ENCODE assay signal across 10 mouse cellular contexts in genomic region chr1:136212803-136213202, GRCm38 (mm10). TPM values are rescaled to one million over a fixed set of nuclear protein-coding genes. Genes with fewer than 3 reads are reported as not detected.
A peak's percentile ranks its signal among the peaks of the same experiment; 100 is the strongest.
DNase-seq lines count a peak whose midpoint lies in the region; ATAC-seq lines count a peak whose summit lies in the region.
"Had no signal": no experiment of that assay in that cellular context is flagged by ENCODE, and none has a peak within 500 bp of the region (broad histone marks: within the 10 kb centered on the region; RNA-seq: fewer than 3 reads in every experiment).

Gene Mroh3, minus strand, starts transcription at chr1:136212828.

- no peaks in the 10 kb centered on the region for H3K27me3 ChIP-seq in hindbrain, embryonic 14.5 days (ENCODE audit: control insufficient read depth, insufficient read depth, low read length)

- H3K9ac ChIP-seq in hindbrain, embryonic 14.5 days, result no peak within 1 kb of the TSS

- H3K9me3 ChIP-seq in hindbrain, embryonic 14.5 days (ENCODE audit: control insufficient read depth, low read length), result no peaks in the 10 kb centered on the region

- intact Hi-C loops in gastrocnemius, postnatal 14 days (cut with DNase I; ENCODE audit: low total_unique reads), result no loop called here

- ATAC-seq in hindbrain, embryonic 14.5 days (ENCODE audit: low FRiP score), result peak; percentile 40
- ATAC-seq in megakaryocyte progenitor cell, adult 5-6 weeks (replicated peaks; ENCODE audit: poor library complexity), result peak; percentile 97
- ATAC-seq in activated CD4-positive, CD25-positive, alpha-beta regulatory T cell, adult 4 months, result no peak

- no peak within 1 kb of the TSS for H3K27ac ChIP-seq in hindbrain, embryonic 14.5 days

- H3K36me3 ChIP-seq in hindbrain, embryonic 14.5 days (replicated peaks; ENCODE audit: control insufficient read depth, insufficient read depth), result no peaks in the 10 kb centered on the region

- H3K4me3 ChIP-seq in hindbrain, embryonic 14.5 days (replicated peaks; ENCODE audit: low read length), result no peak within 1 kb of the TSS

- no peak within 1 kb of the TSS for H3K4me2 ChIP-seq in hindbrain, embryonic 14.5 days (replicated peaks)

- peak; percentile 26 for DNase-seq in gastrocnemius, postnatal 14 days
- no peak for DNase-seq in gastrocnemius, adult 8-10 months (ENCODE audit: low spot score in 2 of 2)
- peak; percentile 52 for DNase-seq in A20 (ENCODE audit: low read depth, low spot score)
- DNase-seq in c-Kit-positive CD71-positive TER-119-positive erythroid progenitor cells, embryonic 14.5 days (ENCODE audit: low spot score), result peak; percentile 22
- DNase-seq in hindbrain, embryonic 14.5 days (ENCODE audit: low spot score), result no peak
- DNase-seq in thymus, postnatal 25 days, result peak; percentile 50

- no peaks in the 10 kb centered on the region for H3K4me1 ChIP-seq in hindbrain, embryonic 14.5 days (replicated peaks; ENCODE audit: control insufficient read depth, insufficient read depth, low read length)

- 39% methylated on average over 3 of the region's 3 CpGs for WGBS in hindbrain, embryonic 14.5 days

RNA-seq across cellular contexts. Expression of gene Mroh3, which starts in this region (rescaled TPM):
- not detected for total RNA-seq in gastrocnemius, postnatal 14 days (2021)
- total RNA-seq in gastrocnemius, adult 8-10 months (2022), result not detected
- polyA plus RNA-seq in hindbrain, embryonic 14.5 days (2014; fragmentation: Nextera tagmentation; extraction: Ambion mirVana), result not detected in 2 replicates
- not detected in 2 replicates for total RNA-seq in megakaryocyte progenitor cell, adult 5-6 weeks (2015)
- total RNA-seq in megakaryocyte progenitor cell, adult 5-6 weeks (2017), result not detected in 2 replicates
- not detected for polyA plus RNA-seq in activated CD4-positive, CD25-positive, alpha-beta regulatory T cell, adult 4 months (2017; shearing (Covaris generic))
- polyA plus RNA-seq: heart, embryonic 16.5 days; neural tube, embryonic 14.5 days had no signal

Comparison
In these comparisons a context has a peak if more than half of its experiments do, and no peak if none do; other contexts are left out.
1. Peak in DNase-seq in gastrocnemius, postnatal 14 days; RNA of the gene not detected or under 1 TPM.
2. Peak in ATAC-seq in hindbrain, embryonic 14.5 days; RNA of the gene not detected or under 1 TPM.
3. Peak in ATAC-seq in megakaryocyte progenitor cell, adult 5-6 weeks; RNA of the gene not detected or under 1 TPM.
4. DNase-seq: peak in A20 (single experiment), c-Kit-positive CD71-positive TER-119-positive erythroid progenitor cells, embryonic 14.5 days (single experiment) and thymus, postnatal 25 days (single experiment); none in gastrocnemius, adult 8-10 months (0 of 2) and hindbrain, embryonic 14.5 days (single experiment).